Mouse (Mus musculus) gastrocnemius, postnatal 10 days (tissue): ENCODE measurements at regions not wholly inside any gene's neighbourhood (a gene's known extent, or its start where the extent isn't known, plus 50 kb on each side); places are given as distances from the start of the nearest gene placed in this dataset.

Experiments
- DNase-seq: peaks from one replicate; pipeline ENCODE4 v3.0.0; 2021; ENCODE audit warnings: mixed read lengths

DNA sequence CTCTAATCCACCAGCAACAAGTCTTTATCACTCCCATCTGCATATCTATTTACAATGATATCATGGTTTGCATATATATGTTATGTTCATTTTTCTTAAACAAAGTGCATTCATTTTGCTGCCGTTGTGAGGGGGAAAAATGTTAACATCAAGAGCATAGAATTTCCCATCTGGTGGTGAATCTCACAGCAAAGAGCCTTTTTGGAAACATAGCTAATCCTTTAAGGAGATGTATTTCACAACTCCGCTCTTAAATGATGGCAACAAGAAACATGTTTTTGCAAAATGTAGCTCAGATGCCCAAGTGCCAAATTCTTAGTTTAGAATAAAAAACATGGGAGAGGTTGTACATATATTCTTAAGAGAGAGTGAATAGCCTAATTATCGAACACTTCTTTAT, 99.3 kb upstream of the Col1a2 start:
- no peak for DNase-seq

DNA sequence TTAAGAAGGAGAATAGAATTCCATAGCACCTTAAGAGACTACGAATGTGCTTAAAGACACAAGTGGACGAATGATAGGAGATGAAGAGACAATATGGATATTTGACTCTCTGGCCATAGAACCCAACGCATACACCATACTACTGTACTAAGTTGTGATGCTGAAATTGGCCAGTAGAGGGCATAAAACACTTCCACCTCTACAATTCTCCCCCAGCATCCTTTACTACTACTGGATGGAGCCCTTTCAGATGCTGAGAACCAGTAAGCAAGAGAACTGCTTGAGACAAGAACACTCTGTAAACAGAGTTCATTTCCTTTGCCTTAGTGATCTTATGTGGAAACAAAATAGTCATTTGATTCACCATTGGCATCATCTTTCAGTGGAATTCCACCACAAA, 96.9 kb upstream of the Col1a2 start:
- DNase-seq, result no peak

DNA sequence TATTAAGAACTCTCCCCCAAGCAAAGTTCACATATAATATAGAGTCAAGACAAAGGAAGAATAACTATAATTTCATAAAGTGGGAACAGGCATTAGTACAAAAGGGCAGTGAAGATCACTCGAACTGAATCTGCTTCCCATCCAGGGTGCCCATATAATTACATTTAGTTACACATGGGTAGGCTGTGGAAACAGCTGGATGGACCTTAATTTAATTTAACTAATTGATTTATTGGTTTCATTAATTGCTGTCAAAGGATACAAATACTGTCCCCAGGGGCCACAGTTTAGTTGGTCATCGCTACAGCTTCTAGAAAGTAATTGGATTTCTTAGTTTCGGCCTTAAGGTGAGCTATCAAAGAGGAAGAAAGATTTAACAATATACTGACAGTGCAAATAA, 91.4 kb upstream of the Col1a2 start:
- DNase-seq, result no peak

DNA sequence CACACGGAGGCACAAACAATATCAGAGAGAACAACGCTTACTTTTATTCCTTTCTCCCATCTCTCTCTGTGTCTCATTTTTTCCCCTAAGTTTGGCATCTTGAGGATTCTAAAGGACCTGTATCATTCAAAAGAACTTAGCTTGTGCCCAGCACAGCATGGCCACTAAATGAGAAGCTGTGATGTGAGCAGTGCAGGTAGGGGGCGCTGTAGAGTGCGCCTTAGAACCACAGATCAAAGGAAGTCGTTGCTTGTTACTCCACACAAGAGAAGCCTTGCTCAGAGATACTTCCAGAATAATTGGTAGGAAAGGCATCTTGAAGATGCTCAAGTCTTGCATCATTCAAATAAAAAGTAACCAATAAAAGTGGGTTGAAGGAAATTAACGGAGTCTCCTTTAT, 90.4 kb upstream of the Col1a2 start:
- peak; percentile 44 for DNase-seq

DNA sequence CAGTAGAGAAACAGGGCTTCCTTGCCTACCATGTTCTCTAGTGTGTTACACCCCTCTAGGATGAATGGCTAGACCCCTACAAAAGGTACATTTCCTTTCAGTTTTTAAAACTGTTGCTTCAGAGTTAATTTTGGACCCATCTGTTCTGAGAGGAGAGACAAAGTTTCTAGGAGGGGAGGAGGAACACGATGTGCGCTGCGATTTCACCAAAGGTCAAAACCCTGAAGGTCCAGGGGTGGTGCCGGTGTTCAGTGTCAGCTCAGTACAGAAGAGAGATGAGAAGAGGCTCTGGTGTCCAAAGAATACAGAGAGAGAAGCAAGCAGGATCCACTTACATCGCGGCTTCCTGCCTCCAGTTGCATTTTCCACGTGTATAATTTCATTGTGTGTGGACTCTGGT, 89.4 kb upstream of the Col1a2 start:
- no peak for DNase-seq

DNA sequence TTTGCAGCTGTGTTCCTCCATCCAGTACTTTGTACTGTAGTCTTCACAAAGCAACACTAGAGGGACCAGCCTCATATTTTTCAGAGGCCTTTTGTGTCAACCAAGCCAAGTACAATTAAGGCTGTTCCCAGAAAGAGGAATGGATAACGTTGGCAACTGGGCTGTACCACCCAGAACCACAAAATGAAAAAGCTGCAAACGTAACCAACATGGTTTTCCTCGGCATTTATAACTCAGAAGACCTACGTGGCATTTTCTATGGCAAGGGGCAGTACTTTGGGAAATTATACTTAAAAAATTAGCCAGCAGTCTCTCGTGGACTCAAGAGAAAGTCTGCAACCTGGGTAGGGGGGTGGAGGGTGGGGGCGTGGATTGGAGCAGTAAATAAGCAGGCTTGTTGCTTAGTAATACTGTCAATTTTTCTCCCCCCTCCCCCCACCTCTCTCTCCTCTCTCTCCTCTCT, 87.3 kb upstream of the Col1a2 start:
- no peak for DNase-seq

DNA sequence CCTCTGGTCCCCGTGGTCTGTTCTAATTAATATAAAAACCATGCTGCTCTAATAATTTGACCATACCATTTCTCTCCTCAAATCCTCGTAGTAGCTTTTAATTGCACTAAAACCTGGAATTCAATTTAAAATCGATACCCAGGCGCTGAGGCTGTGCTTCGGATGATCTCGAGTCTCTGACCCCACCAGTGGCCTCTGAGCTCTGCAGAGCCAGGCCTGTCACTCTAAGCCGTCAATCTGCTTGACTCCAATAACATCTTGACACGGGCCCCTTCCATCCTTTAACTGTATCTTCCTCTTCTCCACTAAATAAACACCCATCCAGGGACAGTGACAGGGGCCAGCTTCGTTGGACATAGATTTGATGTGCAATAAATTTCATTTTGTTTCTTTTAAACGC, 86.2 kb upstream of the Col1a2 start:
- no peak for DNase-seq

DNA sequence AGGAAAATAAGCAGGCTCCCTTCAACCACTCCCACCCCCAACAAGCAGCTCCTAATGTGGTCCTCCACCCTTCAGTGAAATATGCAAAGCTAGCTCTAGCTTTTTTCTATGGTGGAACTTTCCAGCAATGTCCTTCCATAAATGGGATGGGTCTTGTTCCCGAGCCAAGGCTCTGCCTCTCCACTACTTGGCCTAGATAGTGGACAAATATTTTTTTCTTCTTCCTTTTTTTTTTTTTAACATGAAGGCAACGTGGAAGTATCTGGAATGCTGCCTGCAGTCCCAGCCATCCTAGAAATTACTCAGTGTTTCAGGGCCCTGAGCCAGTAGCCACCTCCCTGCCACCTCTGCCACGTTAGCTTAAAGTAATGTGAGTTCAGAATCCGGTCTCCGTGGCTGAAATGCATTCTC, 85.7 kb upstream of the Col1a2 start:
- DNase-seq, result peak; percentile 62

DNA sequence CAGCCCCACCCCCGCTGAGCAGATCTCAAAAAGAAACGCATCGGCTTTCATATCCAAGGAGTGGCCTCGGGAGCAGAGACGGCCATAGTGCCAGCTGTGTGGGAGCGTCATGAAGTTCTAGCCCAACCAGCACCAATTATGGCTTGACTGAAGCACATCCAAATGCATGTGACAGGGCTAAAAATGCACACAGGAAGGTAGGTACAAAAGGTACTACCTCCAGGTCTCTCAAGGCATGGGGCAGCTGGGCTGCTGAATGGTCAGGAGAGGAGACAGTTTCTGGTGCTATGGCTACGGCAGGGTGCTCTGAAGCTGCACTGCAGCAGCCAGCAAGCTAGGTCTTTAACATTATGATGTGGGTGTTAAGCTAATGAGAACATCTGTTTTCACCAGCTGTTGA, 83.1 kb upstream of the Col1a2 start:
- no peak for DNase-seq

DNA sequence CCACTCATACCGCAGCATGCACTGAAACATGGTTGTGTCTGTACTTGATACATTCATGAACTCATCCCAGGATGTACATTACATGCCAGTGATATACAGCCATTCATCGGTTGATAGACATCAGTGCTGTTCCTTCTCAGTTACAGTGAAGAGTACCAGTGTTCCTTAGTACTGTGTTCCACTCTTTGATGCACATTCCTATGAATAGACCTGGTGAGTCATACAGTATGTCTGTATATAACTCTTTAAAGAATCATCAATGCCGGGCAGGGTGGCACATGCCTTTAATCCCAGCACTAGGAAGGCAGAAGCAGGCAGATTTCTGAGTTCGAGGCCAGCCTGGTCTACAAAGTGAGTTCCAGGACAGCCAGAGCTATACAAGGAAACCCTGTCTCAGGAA, 77.5 kb upstream of the Col1a2 start:
- no peak for DNase-seq

DNA sequence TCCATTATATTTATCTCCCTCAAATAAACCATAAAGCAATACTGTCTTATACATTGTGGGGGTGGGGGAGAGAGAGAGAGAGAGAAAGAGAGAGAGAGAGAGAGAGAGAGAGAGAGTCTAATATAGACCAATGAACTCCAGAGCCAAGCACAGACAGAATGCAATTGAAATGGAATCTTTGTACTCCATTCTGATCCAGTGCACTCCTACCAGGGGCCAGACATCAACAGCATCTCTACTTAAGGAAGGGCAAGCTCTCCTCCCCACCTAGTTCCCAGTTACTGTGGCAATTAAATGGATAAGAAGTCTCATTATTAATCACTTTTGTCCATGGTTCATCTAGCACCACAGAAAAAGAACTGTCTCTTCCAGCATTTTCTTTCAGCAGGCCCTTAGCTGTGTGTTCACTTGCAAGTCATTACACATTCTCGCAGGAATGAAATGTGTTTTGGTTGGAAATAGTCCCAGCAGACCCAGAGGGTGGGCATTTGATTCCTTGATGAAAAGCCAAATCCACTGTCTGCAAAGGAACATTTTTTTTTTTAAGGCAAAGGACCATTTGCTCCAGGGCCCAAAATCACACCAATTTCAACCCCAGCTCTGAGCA, 73.8 kb upstream of the Col1a2 start:
- DNase-seq, result no peak

DNA sequence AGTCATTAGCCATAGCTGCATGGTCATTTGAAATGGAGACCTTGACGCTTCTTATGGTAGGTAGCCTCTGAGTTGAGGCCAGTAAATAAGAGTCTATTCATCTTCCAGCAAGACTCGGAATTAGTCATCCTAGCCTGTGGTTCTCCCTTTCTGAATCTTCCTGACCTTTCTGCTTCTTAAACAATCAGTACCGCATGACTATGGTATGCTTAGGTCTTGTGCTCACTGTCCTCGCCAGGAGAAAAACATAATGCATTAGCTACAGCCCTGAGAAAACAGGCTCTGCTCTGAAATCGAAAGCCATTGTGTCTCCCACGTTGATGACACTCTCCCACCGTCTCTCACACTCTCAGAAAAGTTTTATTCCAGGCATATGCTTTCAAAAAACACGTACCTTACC, 72.4 kb upstream of the Col1a2 start:
- DNase-seq, result no peak

DNA sequence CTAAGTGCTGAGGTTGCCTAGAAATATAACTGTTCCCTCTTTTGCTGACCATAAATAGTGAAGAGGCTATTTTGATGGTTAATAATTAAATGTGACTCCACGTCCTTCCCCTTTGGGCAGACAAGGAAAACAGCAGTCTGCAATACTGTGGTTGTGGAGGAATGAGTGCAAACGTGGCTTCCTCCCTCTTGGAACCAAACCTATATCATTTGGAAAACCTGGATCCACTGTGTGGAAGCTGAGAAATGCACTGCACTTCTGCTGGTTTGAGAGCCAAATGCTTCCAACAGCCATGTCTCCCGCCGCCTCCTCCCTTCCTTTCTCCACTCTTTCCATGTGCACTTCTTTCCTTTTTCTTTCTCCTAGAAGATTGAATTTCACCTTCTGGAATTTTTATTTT, 68.2 kb upstream of the Col1a2 start:
- DNase-seq, result no peak

DNA sequence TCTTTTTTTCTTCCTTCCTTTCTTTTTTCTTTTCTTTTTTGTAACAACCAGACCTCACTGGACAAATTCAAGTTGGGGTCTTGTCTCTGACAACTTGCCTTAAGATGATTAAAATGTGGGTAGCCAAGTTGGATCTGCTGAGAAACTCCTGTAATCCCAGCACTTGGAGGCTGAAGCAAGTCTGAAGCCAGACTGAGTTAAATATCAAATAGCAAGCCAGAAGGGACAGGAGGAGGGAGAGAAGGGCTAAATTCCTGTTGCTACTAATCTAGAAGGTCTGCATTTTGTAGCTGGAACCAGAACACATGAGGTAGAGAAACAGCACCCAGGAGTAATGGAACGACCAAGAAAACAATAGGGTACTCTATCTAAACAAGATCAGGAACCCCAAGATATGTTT, 67.7 kb upstream of the Col1a2 start:
- DNase-seq, result no peak

DNA sequence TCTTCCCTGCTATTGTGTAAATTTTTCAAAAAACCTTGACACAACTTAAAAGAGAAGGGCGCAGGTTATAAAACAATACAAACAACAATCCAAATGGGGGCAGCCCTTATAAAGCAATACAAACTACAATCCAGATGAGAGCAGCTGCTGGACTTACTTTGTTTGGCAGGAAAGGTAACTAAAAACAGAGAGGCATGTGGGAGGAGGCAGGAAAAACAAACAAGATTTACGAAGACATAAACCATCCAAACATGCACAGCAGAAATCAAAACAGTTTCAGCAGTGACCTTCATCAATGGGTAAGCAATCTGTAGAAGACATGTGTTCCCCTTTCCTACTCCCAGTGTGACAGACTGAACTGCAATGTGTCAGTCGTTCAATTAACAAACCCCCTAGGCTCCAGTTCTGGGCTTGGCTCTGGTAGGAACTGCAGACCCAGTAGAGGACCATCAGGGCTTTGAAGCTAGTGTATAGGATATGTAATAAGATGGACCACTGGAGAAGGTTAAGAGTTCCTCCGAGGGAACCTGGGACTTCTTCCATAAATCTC, 62.9 kb upstream of the Col1a2 start:
- DNase-seq, result no peak

DNA sequence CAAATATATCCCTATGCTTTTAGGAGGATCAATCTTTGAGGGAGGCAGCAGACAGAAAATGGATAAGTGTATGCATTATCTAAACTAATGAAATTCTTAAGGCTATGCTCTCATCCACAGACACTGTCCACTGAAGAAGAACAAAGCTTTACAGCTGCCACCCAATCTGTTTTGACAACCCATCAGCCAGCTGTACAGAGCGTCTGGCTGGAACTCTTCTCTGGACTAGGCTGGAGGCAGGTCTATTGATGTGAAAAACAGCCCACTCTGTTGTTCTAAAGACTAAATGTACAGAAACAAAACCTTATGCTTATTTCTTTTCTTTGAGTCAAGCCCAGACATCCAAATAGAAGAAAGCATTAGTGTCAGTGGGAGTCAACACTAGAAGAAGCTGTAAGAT, 58.7 kb upstream of the Col1a2 start:
- no peak for DNase-seq

DNA sequence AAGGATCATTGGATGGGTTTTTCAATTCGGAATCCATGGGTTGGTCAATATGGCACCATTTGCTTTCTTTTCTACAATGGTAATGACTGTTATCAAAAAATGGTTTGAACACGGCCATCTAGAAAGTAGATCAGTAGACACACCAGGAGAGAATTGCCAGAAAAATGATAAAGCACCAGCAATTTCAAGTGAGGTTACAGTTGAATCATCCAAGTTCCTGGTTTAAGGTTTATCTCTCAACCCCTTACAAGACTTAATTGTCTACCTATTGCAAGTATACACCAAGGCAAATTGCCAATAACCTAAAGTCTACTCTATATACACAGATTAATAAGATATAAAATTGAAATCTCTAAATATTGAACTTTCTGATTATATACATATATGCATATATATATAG, 53.4 kb upstream of the Col1a2 start:
- DNase-seq, result no peak
